Comparison of ENCODE assay signal across 1 mouse cellular context in the genomic region with DNA sequence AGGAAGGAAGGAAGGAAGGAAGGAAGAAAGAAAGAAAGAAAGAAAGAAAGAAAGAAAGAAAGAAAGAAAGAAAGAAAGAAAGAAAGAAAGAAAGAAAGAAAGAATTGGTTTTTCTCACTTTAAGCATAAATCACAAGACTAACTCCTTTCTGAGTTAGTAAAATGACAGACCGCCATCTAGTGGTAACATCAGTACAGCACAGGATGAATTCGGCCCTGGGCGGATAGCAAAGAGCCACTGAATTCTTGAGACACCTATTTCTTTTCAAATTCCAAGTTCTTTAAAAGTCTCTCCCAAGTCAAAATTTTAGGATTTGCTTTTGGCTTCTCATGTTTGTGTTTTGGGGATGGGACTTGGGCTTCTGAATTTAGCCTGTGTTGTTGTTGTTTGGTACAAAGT.
A peak's percentile ranks its signal among the peaks of the same experiment; 100 is the strongest.
TF ChIP-seq lines count a peak whose summit lies in the region.

No protein-coding gene starts in this region.

TF ChIP-seq in CH12.LX, 34 proteins besides CTCF, POLR2A, EP300 and RAD21:
- TF ChIP-seq CHD1 (IDR thresholded peaks at IDR 0.05; ENCODE audit: low read depth, low read length) (no peak), SMC3 (IDR thresholded peaks at IDR 0.05; ENCODE audit: low read depth, low read length) (peak; percentile 63)
